Mouse (Mus musculus): ENCODE measurements around the gene Gtpbp2. TPM values are rescaled to one million over a fixed set of nuclear protein-coding genes. Genes with fewer than 3 reads are reported as not detected.

Gene Gtpbp2
- total RNA-seq, 2 experiments from 2014 or later, result 134 to 140 TPM

- Histone ChIP-seq H3K4me3 (no peak overlapping the region), H3K27ac (peak overlapping the region; percentile 21; the same call in 1 of the 2 replicates)
- intact Hi-C loops (cut with DNase I), result no loop called here
- no peak for DNase-seq (ENCODE audit: extremely low spot score in 1 of 2, low spot score in 2 of 2)
- no peak for TF ChIP-seq CTCF (IDR thresholded peaks at IDR 0.05)
These were observed 7.9 kb downstream of the Gtpbp2 start for GRCm38 (mm10) chr17:46168768-46169167.

DNA sequence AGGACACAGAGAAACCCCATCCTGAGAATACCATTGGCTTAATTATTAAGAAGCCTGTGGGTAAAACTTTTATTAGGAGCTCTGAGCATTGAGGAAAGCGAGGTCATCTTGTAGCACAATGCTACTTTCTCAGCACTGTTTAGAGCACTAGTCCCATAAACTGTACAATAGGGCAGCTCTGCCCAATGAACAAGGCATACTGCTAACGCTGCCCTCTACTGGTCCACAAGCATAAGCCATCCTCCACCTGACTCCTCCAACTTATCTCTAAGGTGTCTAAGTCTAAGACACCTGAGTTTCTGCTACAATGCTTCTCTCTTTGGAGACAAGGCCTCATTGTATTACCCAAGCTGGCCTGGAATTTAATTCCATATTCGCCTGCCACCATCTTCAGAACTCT is 9.7 kb downstream of the Gtpbp2 start:
- DNase-seq (ENCODE audit: extremely low spot score in 1 of 2, low spot score in 2 of 2), result no peak
- H3K4me3 ChIP-seq, result no peak overlapping the region
- TF ChIP-seq CTCF (IDR thresholded peaks at IDR 0.05), result peak; percentile 72
- intact Hi-C loops (cut with DNase I), result loop anchor here (2.0 kb wide), 1 partner anchor 440 kb away; no protein-coding TSS in a partner anchor
- no peak overlapping the region for H3K27ac ChIP-seq

GRCm38 (mm10) chr17:46182273-46182672 is 21.4 kb downstream of the Gtpbp2 start:
- no peak overlapping the region for H3K27ac ChIP-seq
- DNase-seq (ENCODE audit: extremely low spot score in 1 of 2, low spot score in 2 of 2), result no peak
- intact Hi-C loops (cut with DNase I), result no loop called here
- peak; percentile 43 for TF ChIP-seq CTCF (IDR thresholded peaks at IDR 0.05)
- no peak overlapping the region for H3K4me3 ChIP-seq

- intact Hi-C loops (cut with DNase I), result no loop called here
- no peak for DNase-seq (ENCODE audit: extremely low spot score in 1 of 2, low spot score in 2 of 2)
- Histone ChIP-seq H3K4me3 (no peak overlapping the region), H3K27ac (no peak overlapping the region)
- TF ChIP-seq CTCF (IDR thresholded peaks at IDR 0.05), result no peak
These were observed 28.0 kb downstream of the Gtpbp2 start for GRCm38 (mm10) chr17:46188829-46189228.

GRCm38 (mm10) chr17:46201151-46201550 is 40.3 kb downstream of the Gtpbp2 start:
- Histone ChIP-seq H3K4me3 (peak overlapping the region; percentile 22; the same call in 1 of the 2 replicates), H3K27ac (no peak overlapping the region)
- intact Hi-C loops (cut with DNase I), result loop anchor here (5.0 kb wide), 2 partner anchors 46 to 191 kb away; partner anchors contain the start of genes Polr1c and Yipf3
- DNase-seq (ENCODE audit: extremely low spot score in 1 of 2, low spot score in 2 of 2), result no peak
- TF ChIP-seq CTCF (IDR thresholded peaks at IDR 0.05), result no peak

GRCm38 (mm10) chr17:46202421-46203071 is 41.7 kb downstream of the Gtpbp2 start, which contains the start of the genes Polh and Xpo5:
Polh (minus strand) TSS chr17:46202645.
Xpo5 (plus strand) TSS chr17:46202782.
- TF ChIP-seq CTCF (IDR thresholded peaks at IDR 0.05), result peak; percentile 26
- intact Hi-C loops (cut with DNase I), result loop anchor here (5.0 kb wide), 2 partner anchors 45 to 190 kb away; partner anchors contain the start of genes Polr1c and Yipf3

DNA sequence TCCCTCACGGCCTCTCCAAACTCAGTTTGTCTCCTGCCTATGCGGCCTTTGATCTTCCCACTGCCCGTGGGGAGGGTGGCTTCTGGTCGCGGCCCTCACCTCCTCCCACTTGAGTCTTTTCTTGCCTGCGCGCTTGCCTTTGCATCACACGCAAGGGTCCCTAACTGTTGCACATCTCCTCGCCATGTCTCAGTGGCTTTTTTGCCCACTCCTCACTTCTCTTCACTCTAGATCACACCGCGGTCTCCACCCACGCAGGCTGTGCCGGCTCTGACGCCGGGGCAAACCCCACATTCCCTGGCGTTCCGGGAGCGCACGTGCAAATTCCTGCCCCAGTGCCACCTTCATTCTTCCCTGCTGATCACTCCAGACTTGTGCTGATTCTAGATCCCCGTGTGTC is 42.2 kb downstream of the Gtpbp2 start:
- intact Hi-C loops (cut with DNase I), result loop anchor here (5.0 kb wide), 2 partner anchors 44 to 189 kb away; partner anchors contain the start of genes Polr1c and Yipf3
- peak overlapping the region; percentile 82 for H3K27ac ChIP-seq
- H3K4me3 ChIP-seq, result peak overlapping the region; percentile 74
- peak in 1 of 2 experiments; percentile 45 for DNase-seq (ENCODE audit: extremely low spot score in 1 of 2, low spot score in 2 of 2)
- TF ChIP-seq CTCF (IDR thresholded peaks at IDR 0.05), result no peak

More at GRCm38 (mm10) chr17:46202421-46203071, 41.7 kb downstream of the Gtpbp2 start, which contains the start of the genes Polh and Xpo5:
- peak; percentile 93 for DNase-seq (ENCODE audit: extremely low spot score in 1 of 2, low spot score in 2 of 2)
- peak within 1 kb of the TSS; percentile 82 for H3K27ac ChIP-seq
- peak within 1 kb of the TSS; percentile 74 for H3K4me3 ChIP-seq

GRCm38 (mm10) chr17:46206676-46207075 is 45.8 kb downstream of the Gtpbp2 start:
- H3K4me3 ChIP-seq, result no peak overlapping the region
- DNase-seq (ENCODE audit: extremely low spot score in 1 of 2, low spot score in 2 of 2), result no peak
- intact Hi-C loops (cut with DNase I), result no loop called here
- no peak overlapping the region for H3K27ac ChIP-seq
- no peak for TF ChIP-seq CTCF (IDR thresholded peaks at IDR 0.05)

DNA sequence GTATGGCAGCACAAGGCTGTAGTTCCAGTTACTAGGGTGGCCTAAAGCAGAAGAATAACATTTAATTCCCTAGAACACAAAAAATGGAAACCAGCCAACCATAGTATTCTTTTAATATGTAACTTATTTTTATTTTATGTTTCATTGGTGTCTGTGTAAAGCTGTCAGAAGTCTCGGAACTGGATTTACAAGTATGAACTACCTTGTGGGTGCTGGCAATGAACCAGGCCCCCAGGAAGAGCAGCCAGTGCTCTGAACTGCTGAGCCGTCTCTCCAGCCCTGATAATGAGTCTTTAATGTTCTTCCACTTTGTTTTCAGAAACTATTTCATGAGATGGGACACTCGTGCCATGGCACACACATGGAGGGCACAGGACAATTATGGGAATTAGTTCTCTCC is 49.7 kb downstream of the Gtpbp2 start:
- intact Hi-C loops (cut with DNase I), result no loop called here
- no peak for DNase-seq (ENCODE audit: extremely low spot score in 1 of 2, low spot score in 2 of 2)
- no peak overlapping the region for H3K27ac ChIP-seq
- H3K4me3 ChIP-seq, result no peak overlapping the region
- no peak for TF ChIP-seq CTCF (IDR thresholded peaks at IDR 0.05)

Other genes with a start within 250 kb of the Gtpbp2 start
- gene Vegfa, start 128.7 kb upstream of the Gtpbp2 start, total RNA-seq (2021), result 10 to 100 TPM; 88.2 to 90.7 TPM
- gene Mrps18a, start 50.0 kb upstream of the Gtpbp2 start, total RNA-seq (2021), result 10 to 100 TPM; 79.3 to 84.5 TPM
- gene Rsph9, start 16.8 kb upstream of the Gtpbp2 start, total RNA-seq (2021), result 10 to 100 TPM; 21.7 to 22.0 TPM
- 10 to 100 TPM; 11.6 to 15.7 TPM for gene Mad2l1bp, start 7.5 kb upstream of the Gtpbp2 start, total RNA-seq (2021)
- gene Polh, start 41.6 kb downstream of the Gtpbp2 start, total RNA-seq (2021), result 1 to 10 TPM; 6.3 to 6.7 TPM
- gene Xpo5, start 41.8 kb downstream of the Gtpbp2 start, total RNA-seq (2021), result 10 to 100 TPM; 42.1 to 43.3 TPM
- 10 to 100 TPM; 38.1 to 40.4 TPM for gene Polr1c, start 87.0 kb downstream of the Gtpbp2 start, total RNA-seq (2021)
- 10 to 100 TPM; 85.5 to 87.6 TPM for gene Yipf3, start 87.0 kb downstream of the Gtpbp2 start, total RNA-seq (2021)
- gene Lrrc73, start 92.5 kb downstream of the Gtpbp2 start, total RNA-seq (2021), result 10 to 100 TPM; 63.4 to 63.7 TPM
- gene Tjap1, start 122.0 kb downstream of the Gtpbp2 start, total RNA-seq (2021), result 10 to 100 TPM; 38.4 to 60.3 TPM
- 10 to 100 TPM; 66.1 to 82.1 TPM for gene Dlk2, start 136.4 kb downstream of the Gtpbp2 start, total RNA-seq (2021)
- 10 to 100 TPM; 10.0 to 11.5 TPM for gene Abcc10, start 167.3 kb downstream of the Gtpbp2 start, total RNA-seq (2021)
- gene Zfp318, start 222.7 kb downstream of the Gtpbp2 start, total RNA-seq (2021), result 10 to 100 TPM; 56.7 to 69.5 TPM

Data from left cerebral cortex, adult 2 months (tissue).